Mouse (Mus musculus) kidney, embryonic 16.5 days (tissue): ENCODE measurements at regions not wholly inside any gene's neighbourhood (a gene's known extent, or its start where the extent isn't known, plus 50 kb on each side); places are given as distances from the start of the nearest gene placed in this dataset.

Experiments used
- ATAC-seq: fragments of 200-750 bp; cut with Nextera tagmentation; 2 replicates; pipeline ENCODE4 v1.8.0; 2017; ENCODE audit warnings: moderate TSS enrichment; ENCODE audit not compliant: low FRiP score, low TSS enrichment
- H3K27ac ChIP-seq: fragments of 300-500 bp; sonication (generic); 2 replicates; pipeline ENCODE4 v1.5.1; 2014; ENCODE audit warnings: low read length
- H3K27me3 ChIP-seq: fragments of 300-500 bp; sonication (generic); 2 replicates; pipeline ENCODE4 v1.6.1; 2014; ENCODE audit warnings: low read length, control low read depth, mixed read lengths; ENCODE audit not compliant: insufficient read depth
- H3K36me3 ChIP-seq: fragments of 300-500 bp; sonication (generic); 2 replicates; pipeline ENCODE4 v1.6.1; 2014; ENCODE audit warnings: low read length, control low read depth, mixed read lengths; ENCODE audit not compliant: insufficient read depth
- H3K4me1 ChIP-seq: fragments of 300-500 bp; sonication (generic); 2 replicates; pipeline ENCODE4 v1.6.1; 2014; ENCODE audit warnings: low read length, control low read depth, mixed read lengths; ENCODE audit not compliant: insufficient read depth
- H3K4me2 ChIP-seq: fragments of 300-500 bp; sonication (generic); replicated peaks from 2 replicates; pipeline ENCODE4 v1.6.1; 2014; ENCODE audit warnings: low read depth, low read length
- H3K4me3 ChIP-seq: fragments of 300-500 bp; sonication (generic); 2 replicates; pipeline ENCODE4 v1.5.1; 2014; ENCODE audit warnings: mild to moderate bottlenecking, low read length
- H3K9ac ChIP-seq: fragments of 300-500 bp; sonication (generic); replicated peaks from 2 replicates; pipeline ENCODE4 v1.6.1; 2014; ENCODE audit warnings: low read length
- H3K9me3 ChIP-seq: fragments of 300-500 bp; sonication (generic); 2 replicates; pipeline ENCODE4 v1.6.1; 2016; ENCODE audit warnings: low read length, control low read depth
- WGBS: fragments of 180-500 bp; shearing (Covaris S2); extraction: QIAGEN DNeasy Blood & Tissue Kit; methylation state at CpG from one replicate; pipeline ENCODE4 v1.1.7; 2014; 5-methylcytosine and 5-hydroxymethylcytosine counted together

GRCm38 (mm10) chr13:58756125-58756524, 50.2 kb upstream of the Ntrk2 start:
- Histone ChIP-seq H3K4me3 (no peak overlapping the region), H3K4me2 (no peak overlapping the region), H3K9me3 (no peaks in the 10 kb centered on the region), H3K27ac (no peak overlapping the region), H3K4me1 (no peaks in the 10 kb centered on the region), H3K9ac (no peak overlapping the region), H3K36me3 (no peaks in the 10 kb centered on the region), H3K27me3 (no peaks in the 10 kb centered on the region)
- 58% methylated on average over 6 of the region's 6 CpGs for WGBS
- no peak for ATAC-seq
